Mouse (Mus musculus): ENCODE measurements around the gene Pkd1.

The Pkd1 gene

DNA sequence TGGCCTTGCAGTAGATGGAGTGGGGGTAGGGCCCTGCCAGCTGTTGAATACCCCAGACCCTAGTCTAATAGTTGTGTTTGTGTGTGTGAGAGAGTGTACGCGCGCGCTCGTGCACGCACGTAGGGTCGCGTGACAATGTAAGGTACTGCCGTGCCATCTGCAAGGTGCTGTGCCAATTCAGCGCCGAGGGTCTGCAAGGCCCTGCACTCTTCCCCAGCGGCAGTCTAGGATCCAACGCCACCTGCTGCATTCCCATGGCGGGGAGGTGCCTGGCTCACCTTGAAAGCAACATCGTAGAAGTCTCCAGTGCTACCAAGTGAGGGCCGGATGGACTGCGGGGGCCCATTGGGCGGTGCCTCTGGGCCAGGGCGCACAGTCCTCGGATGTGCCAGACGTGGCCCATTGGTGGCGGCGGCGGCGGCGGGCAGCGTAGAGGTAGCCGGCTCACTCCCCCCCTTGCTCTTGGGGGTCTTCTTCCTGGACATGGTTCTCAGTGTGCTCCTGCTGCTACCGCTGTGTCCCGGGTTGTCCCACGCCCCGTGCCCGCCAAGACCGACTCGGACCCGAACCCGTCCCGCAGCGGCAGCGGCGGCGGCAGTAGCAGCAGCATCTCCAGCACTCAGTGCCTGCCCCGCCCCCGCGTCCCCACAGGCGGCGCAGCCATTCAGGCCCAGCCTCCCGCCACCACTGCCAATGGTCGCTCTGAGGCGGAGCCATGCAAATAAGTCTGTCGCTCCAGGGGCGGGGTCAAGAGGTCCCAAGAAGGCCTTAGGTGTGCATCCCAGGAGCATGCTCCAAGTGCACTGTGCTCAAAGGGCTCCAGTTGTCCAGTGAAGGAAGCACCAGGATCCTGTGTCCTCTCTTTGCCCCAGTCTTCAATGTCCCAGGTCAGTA lies 16.3 kb upstream of the Pkd1 start:
- peak; percentile 87 to 93 for DNase-seq

- DNase-seq = no peak
Observed at GRCm38 (mm10) chr17:24534160-24534718, 15.4 kb upstream of the Pkd1 start, which contains the start of gene Rab26. Gene Rab26, minus strand, starts transcription at chr17:24534210.

GRCm38 (mm10) chr17:24535300-24535699 lies 14.3 kb upstream of the Pkd1 start:
- DNase-seq = no peak

- DNase-seq = no peak
Observed at GRCm38 (mm10) chr17:24537536-24537935, 12.1 kb upstream of the Pkd1 start.

GRCm38 (mm10) chr17:24538950-24539349 lies 10.7 kb upstream of the Pkd1 start:
- peak; percentile 64 to 70 for DNase-seq

DNA sequence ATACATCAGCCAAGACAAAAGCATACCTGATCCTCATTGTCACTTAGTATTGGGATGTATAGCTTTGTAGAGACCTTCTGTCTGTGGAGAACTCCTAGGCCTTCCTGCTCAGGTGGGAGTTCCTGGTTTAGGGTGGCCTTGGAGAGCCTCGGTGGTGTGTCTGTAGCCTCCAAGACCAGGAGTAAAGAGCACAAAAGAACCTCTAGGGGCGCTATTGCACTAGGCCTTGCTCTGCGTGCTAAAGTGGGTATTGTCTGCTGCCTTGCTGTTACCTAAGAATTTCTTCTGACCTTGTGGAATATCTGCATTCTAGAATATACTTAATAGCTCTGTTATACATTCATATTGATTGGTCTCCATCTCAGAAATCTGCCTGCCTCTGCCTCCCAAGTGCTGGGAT lies 9.3 kb upstream of the Pkd1 start:
- peak; percentile 37 to 58 for DNase-seq

DNA sequence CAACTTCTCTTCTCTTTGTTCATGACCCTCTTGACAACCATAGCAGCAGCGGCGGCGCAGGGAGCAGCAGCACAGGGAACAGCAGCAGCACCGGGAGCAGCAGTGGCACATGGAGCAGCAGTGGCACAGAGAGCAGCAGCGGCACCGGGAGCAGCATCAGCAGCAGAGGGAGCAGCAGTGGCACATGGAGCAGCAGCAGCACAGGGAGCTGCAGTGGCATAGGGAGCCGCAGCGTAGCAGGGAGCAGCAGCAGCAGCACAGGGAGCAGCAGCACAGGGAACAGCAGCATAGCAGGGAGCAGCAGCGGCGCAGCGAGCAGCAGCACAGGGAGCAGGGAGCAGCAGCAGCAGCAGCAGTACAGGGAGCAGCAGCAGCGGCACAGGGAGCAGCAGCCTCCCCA lies 5.0 kb upstream of the Pkd1 start:
- no peak for DNase-seq

DNA sequence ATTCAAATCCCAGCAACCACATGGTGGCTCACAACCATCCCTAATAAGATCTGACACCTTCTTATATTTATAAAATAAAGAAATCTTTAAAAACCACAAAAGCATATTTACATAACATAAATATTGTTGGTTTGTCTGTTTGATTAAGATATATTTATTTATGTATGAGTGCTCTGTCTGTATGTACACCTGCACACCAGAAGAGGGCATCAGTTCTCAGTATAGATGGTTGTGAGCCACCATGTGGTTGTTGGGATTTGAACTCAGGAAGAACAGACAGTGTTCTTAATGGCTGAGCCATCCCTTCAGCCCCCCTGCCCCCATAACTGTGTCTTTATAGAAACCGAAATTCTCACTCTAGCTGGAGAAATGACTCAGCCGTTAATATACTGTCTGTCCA lies 4.4 kb upstream of the Pkd1 start:
- DNase-seq = no peak

DNA sequence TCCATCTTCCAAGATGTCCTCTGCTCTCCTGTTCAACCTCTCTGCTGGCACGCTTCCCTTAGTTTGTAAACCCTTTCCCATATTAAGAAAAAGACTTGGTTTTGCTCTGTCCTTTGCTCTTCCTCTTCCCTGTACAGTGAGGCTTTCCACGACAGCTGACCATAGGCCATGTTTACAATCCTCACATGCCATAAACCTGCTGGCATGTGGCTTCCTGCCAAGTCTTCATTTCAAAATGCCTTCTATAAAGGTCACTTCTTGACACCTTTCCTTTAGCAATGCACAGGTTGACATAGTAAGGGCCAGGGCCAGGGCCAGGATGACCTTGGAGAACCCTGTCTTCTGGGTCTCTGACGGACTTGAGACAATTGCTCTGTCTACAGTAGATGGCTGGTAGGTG lies 3.4 kb upstream of the Pkd1 start:
- no peak for DNase-seq

GRCm38 (mm10) chr17:24548435-24548834 lies 1.2 kb upstream of the Pkd1 start:
- DNase-seq = peak in 1 of 2 experiments; percentile 20

GRCm38 (mm10) chr17:24548921-24549617 lies 565 bp upstream of the Pkd1 start:
- peak; percentile 71 to 77 for DNase-seq

DNA sequence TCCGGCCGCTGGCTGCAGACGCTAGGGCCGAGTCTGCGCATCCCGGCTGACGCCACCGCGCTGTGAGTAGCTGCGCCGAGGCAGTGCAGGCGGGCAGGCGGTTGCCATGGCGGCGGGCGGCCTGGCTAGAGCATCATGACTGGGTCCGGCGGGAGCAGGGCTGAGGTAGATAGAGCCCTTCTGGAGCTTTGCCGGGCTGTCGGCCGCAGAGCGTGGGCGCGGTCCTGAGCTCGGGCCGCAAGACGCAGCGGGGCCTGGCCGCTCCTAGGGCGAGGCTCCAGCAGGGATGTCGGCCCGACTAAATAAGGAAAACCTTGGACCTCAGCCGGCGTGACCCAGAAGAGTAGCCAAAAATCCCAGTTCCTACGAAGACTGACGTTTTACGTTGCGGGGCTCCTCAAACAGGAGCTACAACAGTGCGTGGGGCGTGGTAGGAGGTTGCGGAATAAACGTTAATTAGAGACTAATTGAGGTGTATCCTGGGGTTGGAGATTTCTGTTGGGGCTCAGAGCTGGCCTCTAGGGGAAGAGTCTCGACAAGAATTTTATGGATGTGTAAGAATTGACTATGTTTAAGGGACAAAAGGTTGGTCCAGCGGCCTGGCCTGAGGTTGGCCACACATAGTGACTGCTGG lies 899 bp downstream of the Pkd1 start:
- peak; percentile 81 for DNase-seq

- no peak for DNase-seq
Observed at GRCm38 (mm10) chr17:24551050-24551444, 1.4 kb downstream of the Pkd1 start.

DNA sequence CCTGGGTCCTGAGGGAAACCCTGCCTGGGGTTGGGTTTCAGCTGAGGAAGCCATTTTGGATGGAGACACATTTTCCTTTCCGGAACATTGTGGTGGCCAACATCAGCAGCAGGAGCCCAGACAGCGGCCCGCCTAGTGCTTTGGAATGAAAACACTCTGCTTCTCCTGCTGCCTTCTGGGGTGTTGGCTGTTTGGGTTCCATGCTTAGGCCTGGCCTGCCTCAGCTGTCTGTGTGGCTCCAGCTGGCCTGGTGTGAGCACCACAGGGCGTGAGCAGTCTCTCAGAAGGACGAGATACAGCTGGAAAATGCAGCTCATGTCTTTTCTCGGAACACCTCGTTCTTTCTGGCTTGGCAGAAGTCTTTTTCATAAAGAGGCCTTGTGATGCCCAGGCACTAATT lies 7.5 kb downstream of the Pkd1 start:
- DNase-seq = no peak

DNA sequence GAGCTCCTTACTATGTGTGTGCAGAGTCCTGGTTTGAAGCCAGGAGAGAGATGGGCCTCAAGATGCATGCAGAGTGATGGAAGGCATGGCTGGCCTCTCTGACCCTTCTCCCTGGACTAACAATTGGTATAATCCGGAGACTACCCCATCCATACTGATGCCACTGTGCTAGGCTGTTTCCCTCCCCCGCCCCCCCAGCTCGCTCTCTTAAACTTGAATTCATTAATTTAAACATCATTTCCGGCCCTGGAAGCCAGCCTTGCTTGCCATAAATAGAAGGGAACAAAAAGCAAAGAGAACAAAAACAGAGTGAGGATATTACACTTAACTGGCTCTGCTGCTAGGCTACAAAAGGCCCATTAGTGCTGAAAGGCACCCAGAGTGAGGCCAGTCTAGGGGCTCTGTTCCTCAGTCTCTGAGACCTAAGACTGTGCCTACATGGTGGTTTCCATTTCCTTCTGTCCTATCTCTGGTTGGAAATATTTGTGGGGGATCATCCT lies 9.0 kb downstream of the Pkd1 start:
- DNase-seq = no peak

- DNase-seq = no peak
Observed at GRCm38 (mm10) chr17:24559146-24559545, 9.5 kb downstream of the Pkd1 start.

DNA sequence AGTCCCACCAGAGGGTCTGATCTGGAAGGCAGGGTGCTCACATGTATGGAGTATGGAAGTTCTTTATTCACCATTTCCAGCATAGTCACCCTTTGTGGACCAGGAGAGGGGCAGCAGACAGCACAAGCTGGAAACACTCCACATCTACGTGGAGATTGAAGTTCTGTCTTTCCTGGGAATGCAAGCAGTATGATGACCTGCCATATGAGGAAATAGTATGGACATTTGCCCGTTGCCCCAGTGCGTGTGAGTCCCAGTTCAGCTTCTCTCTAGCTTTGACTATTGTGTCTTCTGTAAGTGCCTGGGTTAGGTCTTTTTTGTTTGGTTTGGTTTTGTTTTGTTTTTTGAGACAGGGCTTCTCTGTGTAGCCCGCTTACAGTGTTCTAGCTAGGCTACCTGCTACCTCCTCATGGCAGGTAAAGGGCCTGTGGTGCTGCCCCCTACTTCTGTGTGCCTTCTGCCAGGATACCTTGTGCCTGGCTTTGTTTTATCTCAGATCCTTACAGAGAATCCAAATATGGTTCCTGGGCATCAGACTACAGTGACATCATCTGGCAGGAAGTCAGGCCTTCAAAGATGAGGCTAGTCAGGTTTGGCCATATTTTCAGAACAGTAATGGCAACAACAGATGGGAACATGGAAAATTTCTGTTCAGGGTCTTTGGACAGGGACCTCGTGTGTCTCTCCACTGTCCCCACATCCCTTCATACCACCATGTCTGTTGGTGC lies 10.8 kb downstream of the Pkd1 start:
- DNase-seq = peak; percentile 61 to 75

DNA sequence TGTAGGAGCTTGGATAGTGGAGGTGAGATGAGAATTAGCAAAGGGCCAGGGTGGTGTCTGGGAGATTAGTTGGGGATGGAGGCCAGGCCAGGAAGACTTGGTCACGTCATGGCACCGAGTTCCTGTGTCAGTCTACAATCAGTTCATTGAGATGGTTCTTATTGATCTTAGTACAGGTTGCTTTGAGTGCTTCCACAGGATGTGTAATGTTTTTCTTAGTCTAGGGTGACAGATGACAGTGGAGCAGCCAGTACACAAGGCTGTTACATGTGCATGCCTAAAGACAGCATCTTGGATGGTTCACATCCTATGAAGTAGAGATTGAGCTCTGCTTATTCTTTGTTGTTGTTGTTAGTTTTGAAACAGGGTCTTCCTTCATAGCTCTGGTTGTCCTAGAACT lies 12.0 kb downstream of the Pkd1 start:
- DNase-seq = no peak

DNA sequence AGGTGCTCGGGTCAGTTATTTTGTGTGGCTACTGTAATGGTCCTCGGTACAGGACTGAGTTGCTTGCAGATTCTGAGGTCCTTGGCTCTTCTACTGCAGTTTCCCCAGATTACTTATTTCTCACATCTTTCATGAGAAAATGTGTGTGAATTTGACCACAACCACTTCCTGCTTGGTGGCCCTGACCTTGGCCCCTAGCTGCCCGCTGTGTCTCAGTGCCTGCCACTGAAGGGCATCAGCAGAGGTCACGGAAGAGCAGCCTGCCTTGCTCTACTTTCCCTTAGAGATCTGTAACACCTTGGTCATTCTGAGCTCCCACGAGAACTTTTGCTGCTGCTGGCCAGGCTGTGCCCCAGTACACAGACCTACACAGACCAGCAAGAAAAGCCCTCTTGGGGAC lies 14.0 kb downstream of the Pkd1 start:
- DNase-seq = no peak

GRCm38 (mm10) chr17:24564422-24564821 lies 14.8 kb downstream of the Pkd1 start:
- no peak for DNase-seq

GRCm38 (mm10) chr17:24565092-24565491 lies 15.5 kb downstream of the Pkd1 start:
- DNase-seq = no peak

DNA sequence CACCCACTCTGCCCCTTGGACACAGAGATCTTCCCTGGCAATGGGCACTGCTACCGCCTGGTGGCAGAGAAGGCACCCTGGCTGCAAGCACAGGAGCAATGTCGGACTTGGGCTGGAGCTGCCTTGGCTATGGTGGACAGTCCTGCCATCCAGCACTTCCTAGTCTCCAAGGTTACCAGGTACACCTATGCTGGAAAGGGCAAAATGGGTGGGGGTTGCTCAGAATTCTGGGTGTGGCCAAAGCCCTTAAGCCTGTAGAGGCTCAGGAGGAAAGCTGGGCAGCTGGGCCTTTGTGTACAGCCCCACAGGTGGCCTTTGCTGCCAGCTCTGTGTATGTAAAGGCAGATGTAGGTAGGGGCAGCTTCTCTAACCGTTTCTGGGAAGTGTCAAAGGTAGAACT lies 16.2 kb downstream of the Pkd1 start:
- DNase-seq = no peak

All from cerebellum, postnatal 36 days (tissue).